Mouse (Mus musculus) liver, embryonic 14.5 days (tissue): ENCODE data around the gene Enc1. TPM values are rescaled to one million over a fixed set of nuclear protein-coding genes. Genes with fewer than 3 reads are reported as not detected.

ENCODE experiments used
- ATAC-seq: fragments of 200-750 bp; cut with Nextera tagmentation; 2 replicates; pipeline ENCODE4 v1.8.0; 2017; ENCODE audit warnings: moderate number of reproducible peaks, mild to moderate bottlenecking, moderate library complexity; ENCODE audit not compliant: insufficient read depth
- DNase-seq, 3 experiments: peaks; one replicate each; pipeline ENCODE4 v3.0.0-alpha.2; 2012 to 2013; ENCODE audit warnings: low read depth in 3 of 3, low spot score in 3 of 3
- H3K27ac ChIP-seq: fragments of 300-500 bp; sonication (generic); 2 replicates; pipeline ENCODE4 v1.5.1; 2014; ENCODE audit warnings: moderate library complexity, mild to moderate bottlenecking, control low read depth, inconsistent platforms
- H3K27me3 ChIP-seq: fragments of 300-500 bp; sonication (generic); 2 replicates; pipeline ENCODE4 v1.6.1; 2014; ENCODE audit warnings: mild to moderate bottlenecking, low read length, moderate library complexity; ENCODE audit not compliant: control insufficient read depth, insufficient read depth
- H3K36me3 ChIP-seq: fragments of 300-500 bp; sonication (generic); replicated peaks from 2 replicates; pipeline ENCODE4 v1.6.1; 2014; ENCODE audit warnings: low read depth; ENCODE audit not compliant: control insufficient read depth, insufficient read depth
- H3K4me1 ChIP-seq, 2 experiments: fragments of 200-500 bp in 1 of 2; fragments of 300-500 bp in 1 of 2; sonication (generic) in 1 of 2; replicated peaks; 2 replicates each; pipeline ENCODE4 v1.6.1; 2012 to 2014; ENCODE audit warnings: antibody characterized with exemption in 1 of 2, inconsistent platforms in 1 of 2, low read length in 1 of 2; ENCODE audit not compliant: control insufficient read depth in 2 of 2, insufficient read depth in 2 of 2
- H3K4me2 ChIP-seq: fragments of 300-500 bp; sonication (generic); 2 replicates; pipeline ENCODE4 v1.6.1; 2014; ENCODE audit warnings: low read depth, mild to moderate bottlenecking, control low read depth, moderate library complexity
- H3K4me3 ChIP-seq, 2 experiments: fragments of 200-500 bp in 1 of 2; fragments of 300-500 bp in 1 of 2; sonication (generic) in 1 of 2; 2 replicates each; pipeline ENCODE4 v1.5.1; 2012 to 2014; ENCODE audit warnings: low read depth in 2 of 2, low read length in 2 of 2, mild to moderate bottlenecking in 2 of 2, control low read depth in 1 of 2, inconsistent platforms in 1 of 2, moderate library complexity in 1 of 2; ENCODE audit not compliant: insufficient read depth in 1 of 2
- H3K9ac ChIP-seq: fragments of 300-500 bp; sonication (generic); replicated peaks from 2 replicates; pipeline ENCODE4 v1.6.1; 2014; ENCODE audit warnings: mild to moderate bottlenecking, control low read depth, moderate library complexity
- H3K9me3 ChIP-seq: fragments of 300-500 bp; sonication (generic); 2 replicates; pipeline ENCODE4 v1.6.1; 2016; ENCODE audit warnings: low read length, mixed read lengths; ENCODE audit not compliant: control insufficient read depth
- CTCF ChIP-seq: IDR thresholded peaks from 2 replicates; pipeline ENCODE4 v1.5.1; 2016; ENCODE audit warnings: antibody characterized with exemption, low read depth, control low read depth
- EP300 ChIP-seq: IDR thresholded peaks from 2 replicates; pipeline ENCODE4 v1.6.1; 2016; ENCODE audit warnings: antibody characterized with exemption, low read depth
- WGBS: fragments of 180-500 bp; shearing (Covaris S2); extraction: QIAGEN DNeasy Blood & Tissue Kit; methylation state at CpG from one replicate; pipeline ENCODE4 v1.1.7; 2014; ENCODE audit not compliant: insufficient replicate concordance; 5-methylcytosine and 5-hydroxymethylcytosine counted together
- polyA plus RNA-seq, 2 experiments: library from polyadenylated mRNA; depleted of rRNA in 1 of 2; stranded (reverse) in 1 of 2; unstranded in 1 of 2; fragments of >200 nt; fragmentation: Nextera tagmentation in 1 of 2; extraction: Ambion mirVana in 1 of 2; gene quantifications; 2 replicates each; pipeline versions ENCODE4 v1.2.1 to v1.2.3; 2012 to 2014

The Enc1 gene
- polyA plus RNA-seq, 2 experiments = 0.62 to 1.7 TPM

DNA sequence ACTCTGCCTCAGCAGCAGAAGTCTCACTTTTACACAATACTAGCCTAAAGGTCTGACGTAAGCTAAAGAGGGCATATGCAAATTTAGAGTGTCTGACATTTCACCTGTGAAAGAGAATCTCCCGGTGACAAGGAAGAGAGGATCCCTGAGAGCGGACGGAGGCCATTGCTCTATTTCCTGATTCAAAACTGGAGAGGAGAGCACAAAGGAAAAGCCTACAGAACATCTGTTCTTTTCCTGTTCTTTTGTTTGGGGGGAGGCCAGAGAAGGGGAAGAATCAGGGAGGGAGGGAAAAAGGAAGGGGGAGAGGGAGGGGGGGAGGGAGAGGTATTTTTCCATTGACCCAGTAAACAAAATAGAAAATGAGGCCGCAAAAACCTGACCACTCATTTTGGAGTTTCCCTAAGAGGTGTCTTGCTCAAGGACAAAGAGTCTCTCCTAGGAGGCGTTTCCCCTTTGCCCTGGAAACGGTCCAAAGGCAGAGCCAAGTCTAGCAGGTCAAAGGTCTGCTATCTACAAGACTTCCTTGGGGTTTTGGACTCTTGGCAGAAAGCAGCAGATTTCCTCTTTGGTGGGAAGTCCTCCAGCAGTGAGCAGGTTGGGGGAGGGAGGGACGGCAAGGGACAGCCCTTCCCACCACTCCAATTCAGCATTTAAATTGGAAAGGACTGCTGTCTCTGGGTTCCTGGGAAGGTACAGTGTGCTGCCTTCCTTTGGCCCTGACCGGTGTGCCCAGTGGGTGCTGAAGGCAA lies 54.4 kb downstream of the Enc1 start:
- ATAC-seq (no peak), DNase-seq (no peak)
- WGBS = 33% methylated on average over 9 of the region's 9 CpGs
- Histone ChIP-seq H3K4me3 (no peak overlapping the region), H3K4me1 (peaks cover 0 to 6% of the 10 kb centered on the region in 2 experiments; a peak in 1 of 4 replicates), H3K9ac (no peak overlapping the region), H3K27me3 (no peaks in the 10 kb centered on the region), H3K4me2 (no peak overlapping the region), H3K9me3 (no peaks in the 10 kb centered on the region), H3K27ac (no peak overlapping the region), H3K36me3 (no peaks in the 10 kb centered on the region)
- TF ChIP-seq CTCF (no peak), EP300 (no peak)

GRCm38 (mm10) chr13:97295853-97296219 lies 54.9 kb downstream of the Enc1 start:
- no peak for TF ChIP-seq EP300
- no peak for TF ChIP-seq CTCF
- Histone ChIP-seq H3K36me3 (no peaks in the 10 kb centered on the region), H3K4me1 (peaks cover 0 to 8% of the 10 kb centered on the region in 2 experiments; a peak in 1 of 4 replicates), H3K9ac (no peak overlapping the region), H3K4me2 (no peak overlapping the region), H3K27me3 (no peaks in the 10 kb centered on the region), H3K27ac (no peak overlapping the region), H3K4me3 (no peak overlapping the region), H3K9me3 (no peaks in the 10 kb centered on the region)
- 33% methylated on average over 11 of the region's 11 CpGs for WGBS
- no peak for ATAC-seq
- DNase-seq = no peak

GRCm38 (mm10) chr13:97296281-97296680 lies 55.4 kb downstream of the Enc1 start:
- Histone ChIP-seq H3K36me3 (no peaks in the 10 kb centered on the region), H3K27ac (no peak overlapping the region), H3K27me3 (no peaks in the 10 kb centered on the region), H3K9ac (no peak overlapping the region), H3K9me3 (no peaks in the 10 kb centered on the region), H3K4me1 (peaks cover 0 to 8% of the 10 kb centered on the region in 2 experiments; a peak in 1 of 4 replicates), H3K4me3 (no peak overlapping the region), H3K4me2 (no peak overlapping the region)
- DNase-seq (no peak), ATAC-seq (no peak)
- TF ChIP-seq CTCF = no peak
- TF ChIP-seq EP300 = no peak
- 50% methylated on average over 8 of the region's 8 CpGs for WGBS

DNA sequence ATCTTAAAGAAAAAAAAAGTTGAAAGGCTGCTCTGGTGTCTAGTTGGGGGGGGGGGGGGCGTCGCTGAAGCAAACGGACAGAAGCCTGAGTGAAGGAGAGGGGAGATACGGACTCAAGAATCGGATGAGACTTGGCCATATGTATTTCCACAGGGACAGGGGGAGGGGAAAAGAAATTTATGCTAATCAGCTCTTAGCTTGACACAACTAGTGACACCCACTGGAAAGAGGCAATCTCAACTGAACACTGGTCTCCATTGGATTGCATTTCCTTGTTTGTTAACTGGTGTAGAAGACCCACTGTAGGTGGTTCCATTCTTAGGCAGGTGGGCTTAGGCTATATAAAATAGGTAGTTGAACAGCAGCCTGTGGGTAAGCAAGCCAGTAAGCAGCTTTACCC lies 55.9 kb downstream of the Enc1 start:
- H3K4me2 ChIP-seq = no peak overlapping the region
- no peak for TF ChIP-seq CTCF
- TF ChIP-seq EP300 = no peak
- DNase-seq = no peak
- WGBS = 92% methylated on average over 3 of the region's 5 CpGs
- ATAC-seq = no peak
- no peaks in the 10 kb centered on the region for H3K9me3 ChIP-seq
- H3K4me3 ChIP-seq = no peak overlapping the region
- H3K27ac ChIP-seq = no peak overlapping the region
- peaks cover 0 to 8% of the 10 kb centered on the region in 2 experiments; a peak in 1 of 4 replicates for H3K4me1 ChIP-seq
- no peaks in the 10 kb centered on the region for H3K27me3 ChIP-seq
- H3K9ac ChIP-seq = no peak overlapping the region
- no peaks in the 10 kb centered on the region for H3K36me3 ChIP-seq

DNA sequence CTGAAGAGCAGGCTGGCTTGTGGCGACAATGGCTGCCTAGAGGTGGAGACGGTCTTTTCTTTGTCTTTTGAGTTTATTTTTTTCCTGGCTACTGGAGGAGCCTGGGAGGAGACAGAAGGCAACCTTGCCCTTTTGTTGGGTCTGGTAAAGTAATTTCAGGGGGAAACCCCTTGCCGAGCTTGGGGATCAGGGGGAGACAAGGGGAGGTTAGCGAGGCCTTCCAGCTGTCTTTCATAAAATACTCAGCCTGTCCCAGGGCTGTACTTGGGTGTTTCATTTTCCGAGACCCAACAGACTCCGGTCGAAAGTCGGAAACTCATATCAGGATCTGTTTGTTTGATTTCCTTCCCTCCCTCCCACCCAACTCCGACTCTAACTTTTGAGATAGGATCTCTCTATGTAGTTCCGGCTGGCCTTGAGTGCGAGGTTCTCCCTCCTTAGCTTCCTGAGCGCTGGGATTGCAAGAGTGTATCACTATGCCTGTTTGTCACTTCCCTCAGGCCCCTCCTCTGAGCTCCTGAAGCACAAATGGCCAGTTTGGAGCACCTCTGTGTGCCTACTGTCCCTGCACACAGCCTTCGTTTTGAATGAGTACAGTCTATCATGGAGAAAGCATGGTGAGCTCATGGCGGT lies 56.6 kb downstream of the Enc1 start:
- no peak overlapping the region for H3K9ac ChIP-seq
- peaks cover 0 to 8% of the 10 kb centered on the region in 2 experiments; a peak in 1 of 4 replicates for H3K4me1 ChIP-seq
- 69% methylated on average over 14 of the region's 14 CpGs for WGBS
- H3K36me3 ChIP-seq = no peaks in the 10 kb centered on the region
- H3K4me2 ChIP-seq = no peak overlapping the region
- no peak overlapping the region for H3K27ac ChIP-seq
- H3K9me3 ChIP-seq = no peaks in the 10 kb centered on the region
- no peak for DNase-seq
- H3K27me3 ChIP-seq = no peaks in the 10 kb centered on the region
- no peak overlapping the region for H3K4me3 ChIP-seq
- TF ChIP-seq CTCF = no peak
- ATAC-seq = no peak
